Mouse (Mus musculus) Patski (cell line): ENCODE measurements around the gene Plxnb2. TPM values are rescaled to one million over a fixed set of nuclear protein-coding genes. Genes with fewer than 3 reads are reported as not detected.

ENCODE experiments used
- ATAC-seq: fragments of 100-300 bp; one replicate; pipeline ENCODE4 v1.8.0; 2021
- CTCF ChIA-PET: fragments of 350-600 bp; sonication (Branson Sonifier 250); formaldehyde crosslinking; loops from one replicate; lab custom pipeline; 2022; ENCODE audit warnings: inconsistent platforms; lab: Charles Lee
- POLR2A ChIA-PET: fragments of 350-600 bp; sonication (Branson Sonifier 250); formaldehyde crosslinking; loops from one replicate; lab custom pipeline; 2022; ENCODE audit warnings: antibody characterized with exemption, inconsistent platforms; lab: Charles Lee
- DNase-seq: peaks from one replicate; pipeline ENCODE4 v3.0.0-alpha.2; 2011; ENCODE audit warnings: low read depth, low spot score
- H3K27me3 ChIP-seq: fragments of 371-371 bp; one replicate; pipeline ENCODE4 v1.5.1; 2021
- CTCF ChIP-seq: fragments of 100-300 bp; IDR thresholded peaks from one replicate; pipeline ENCODE4 v1.5.1; 2021
- in situ Hi-C: fragments of 300-500 bp; cut with MboI; formaldehyde crosslinking; loops from 3 replicates; pipeline ENCODE4 v1.11.1; 2018; ENCODE audit warnings: low pct_unique_long_range_greater_than_20kb, mixed read lengths
- polyA plus RNA-seq: library from polyadenylated mRNA; unstranded; gene quantifications from one replicate; pipeline ENCODE4 v1.2.3, GENCODE M21; 2021

The Plxnb2 gene
- polyA plus RNA-seq, 1 experiment from 2014 or later = 444 TPM

- ChIA-PET CTCF (interaction anchor here (0.7 to 1.7 kb wide), 6 partner anchors 8 to 87 kb away, joined by 3 to 6 read pairs (median 4); no protein-coding TSS in a partner anchor), POLR2A (interaction anchor here (1.2 to 1.9 kb wide), 3 partner anchors 26 to 89 kb away, joined by 3 to 6 read pairs (median 4); partner anchors contain the start of genes Dennd6b and Mapk11)
- no peaks in the 10 kb centered on the region for H3K27me3 ChIP-seq
- in situ Hi-C loops = no loop called here
- DNase-seq (no peak), ATAC-seq (no peak)
- TF ChIP-seq CTCF = no peak
Observed at GRCm38 (mm10) chr15:89123595-89123994, 57.0 kb downstream of the Plxnb2 start.

- ChIA-PET CTCF (interaction anchor here (0.7 to 1.7 kb wide), 7 partner anchors 9 to 88 kb away, joined by 3 to 6 read pairs (median 3); no protein-coding TSS in a partner anchor), POLR2A (interaction anchor here (0.6 to 1.9 kb wide), 5 partner anchors 9 to 120 kb away, joined by 3 to 6 read pairs (median 3); partner anchors contain the start of genes Dennd6b and Mapk11)
- in situ Hi-C loops = no loop called here
- no peaks in the 10 kb centered on the region for H3K27me3 ChIP-seq
- ATAC-seq (peak; percentile 59), DNase-seq (peak; percentile 46)
- no peak for TF ChIP-seq CTCF
Observed at GRCm38 (mm10) chr15:89122649-89123366, 57.8 kb downstream of the Plxnb2 start, which contains the start of gene Tubgcp6. Tubgcp6 (minus strand) TSS chr15:89123112.

GRCm38 (mm10) chr15:89118007-89118406, 62.6 kb downstream of the Plxnb2 start:
- ChIA-PET POLR2A (no interaction called here), CTCF (interaction anchor here (1.4 to 2.2 kb wide), 2 partner anchors 37 to 93 kb away, joined by 3 to 9 read pairs; partner anchors contain the start of gene Ppp6r2)
- DNase-seq (no peak), ATAC-seq (no peak)
- TF ChIP-seq CTCF = no peak
- in situ Hi-C loops = no loop called here
- H3K27me3 ChIP-seq = no peaks in the 10 kb centered on the region

- no peak for DNase-seq
- POLR2A ChIA-PET = no interaction called here
Observed at GRCm38 (mm10) chr15:89110147-89110546, 70.4 kb downstream of the Plxnb2 start.

GRCm38 (mm10) chr15:89106976-89107375, 73.6 kb downstream of the Plxnb2 start:
- in situ Hi-C loops = no loop called here
- ATAC-seq (no peak), DNase-seq (no peak)
- H3K27me3 ChIP-seq = no peaks in the 10 kb centered on the region
- no peak for TF ChIP-seq CTCF
- ChIA-PET POLR2A (interaction anchor here (1.2 kb wide), 1 partner anchor 9 kb away, joined by 3 read pairs; no protein-coding TSS in a partner anchor), CTCF (interaction anchor here (1.1 kb wide), 1 partner anchor 9 kb away, joined by 3 read pairs; no protein-coding TSS in a partner anchor)

More at GRCm38 (mm10) chr15:89110147-89110546, 70.4 kb downstream of the Plxnb2 start:
- peak; percentile 42 for ATAC-seq
- CTCF ChIA-PET = interaction anchor here (0.5 to 1.7 kb wide), 6 partner anchors 10 to 321 kb away, joined by 3 to 4 read pairs (median 3); partner anchors contain the start of gene Tubgcp6
- TF ChIP-seq CTCF = no peak
- no peaks in the 10 kb centered on the region for H3K27me3 ChIP-seq
- in situ Hi-C loops = no loop called here

- no peak for TF ChIP-seq CTCF
- ATAC-seq = no peak
- no peaks in the 10 kb centered on the region for H3K27me3 ChIP-seq
- ChIA-PET POLR2A (interaction anchor here (1.2 kb wide), 1 partner anchor 8 kb away, joined by 3 read pairs; no protein-coding TSS in a partner anchor), CTCF (interaction anchor here (1.1 kb wide), 1 partner anchor 105 kb away, joined by 3 read pairs; the partner anchor contains the start of gene Ppp6r2)
- in situ Hi-C loops = no loop called here
- DNase-seq = no peak
Observed at GRCm38 (mm10) chr15:89106073-89106472, 74.5 kb downstream of the Plxnb2 start.

Other genes starting within 250 kb of the Plxnb2 start
- gene Ttll8, start 226.4 kb downstream of the Plxnb2 start, polyA plus RNA-seq = 0.03 TPM
- 0.06 TPM for gene Mlc1, start 201.8 kb downstream of the Plxnb2 start, polyA plus RNA-seq
- gene Mov10l1, start 197.9 kb downstream of the Plxnb2 start, polyA plus RNA-seq = not detected
- 0.12 TPM for gene Panx2, start 121.1 kb downstream of the Plxnb2 start, polyA plus RNA-seq
- 44.7 TPM for gene Trabd, start 105.7 kb downstream of the Plxnb2 start, polyA plus RNA-seq
- 31.1 TPM for gene Selenoo, start 91.7 kb downstream of the Plxnb2 start, polyA plus RNA-seq
- gene Tubgcp6, start 57.7 kb downstream of the Plxnb2 start, polyA plus RNA-seq = 17.6 TPM
- gene Hdac10, start 52.1 kb downstream of the Plxnb2 start, polyA plus RNA-seq = 15.0 TPM
- gene Mapk12, start 40.1 kb downstream of the Plxnb2 start, polyA plus RNA-seq = 7.1 TPM
- gene Mapk11, start 31.2 kb downstream of the Plxnb2 start, polyA plus RNA-seq = 16.3 TPM
- gene Dennd6b, start 15.7 kb upstream of the Plxnb2 start, polyA plus RNA-seq = 11.3 TPM
- 37.2 TPM for gene Ppp6r2, start 30.8 kb upstream of the Plxnb2 start, polyA plus RNA-seq
- gene Sbf1, start 134.5 kb upstream of the Plxnb2 start, polyA plus RNA-seq = 150 TPM
- 0.14 TPM for gene Adm2, start 141.9 kb upstream of the Plxnb2 start, polyA plus RNA-seq
- gene Miox, start 153.6 kb upstream of the Plxnb2 start, polyA plus RNA-seq = not detected
- gene Lmf2, start 174.9 kb upstream of the Plxnb2 start, polyA plus RNA-seq = 65.9 TPM
- gene Ncaph2, start 174.9 kb upstream of the Plxnb2 start, polyA plus RNA-seq = 106 TPM
- gene Sco2, start 193.1 kb upstream of the Plxnb2 start, polyA plus RNA-seq = 24.2 TPM
- 3.0 TPM for gene Tymp, start 196.3 kb upstream of the Plxnb2 start, polyA plus RNA-seq
- gene Odf3b, start 198.5 kb upstream of the Plxnb2 start, polyA plus RNA-seq = 0.36 TPM
- gene Klhdc7b, start 204.1 kb upstream of the Plxnb2 start, polyA plus RNA-seq = not detected
- not detected for gene Syce3, start 229.7 kb upstream of the Plxnb2 start, polyA plus RNA-seq
- 1.7 TPM for gene Cpt1b, start 245.1 kb upstream of the Plxnb2 start, polyA plus RNA-seq
- gene C730034F03Rik, start 248.8 kb upstream of the Plxnb2 start, polyA plus RNA-seq = 1.3 TPM
- gene Gm44502, start 248.9 kb upstream of the Plxnb2 start, polyA plus RNA-seq = not detected
- gene Chkb, start 249.1 kb upstream of the Plxnb2 start, polyA plus RNA-seq = 63.5 TPM